Mouse (Mus musculus): ENCODE results near the gene Slc15a2.

- no peak for TF ChIP-seq ZNF384 (IDR thresholded peaks at IDR 0.05; ENCODE audit: low read depth, low read length)
- no peak for TF ChIP-seq CHD2 (IDR thresholded peaks at IDR 0.05; ENCODE audit: low read depth, low read length)
- TF ChIP-seq HCFC1 (IDR thresholded peaks at IDR 0.05; ENCODE audit: borderline replicate concordance, insufficient read depth, low read length), result no peak
- no peak for TF ChIP-seq ZC3H11A (IDR thresholded peaks at IDR 0.05; ENCODE audit: borderline replicate concordance, low read depth, low read length)
These were observed 66.1 kb downstream of the Slc15a2 start for GRCm38 (mm10) chr16:36718637-36719036.
